23 mouse cellular contexts compared by ENCODE assay signal in the genomic region with DNA sequence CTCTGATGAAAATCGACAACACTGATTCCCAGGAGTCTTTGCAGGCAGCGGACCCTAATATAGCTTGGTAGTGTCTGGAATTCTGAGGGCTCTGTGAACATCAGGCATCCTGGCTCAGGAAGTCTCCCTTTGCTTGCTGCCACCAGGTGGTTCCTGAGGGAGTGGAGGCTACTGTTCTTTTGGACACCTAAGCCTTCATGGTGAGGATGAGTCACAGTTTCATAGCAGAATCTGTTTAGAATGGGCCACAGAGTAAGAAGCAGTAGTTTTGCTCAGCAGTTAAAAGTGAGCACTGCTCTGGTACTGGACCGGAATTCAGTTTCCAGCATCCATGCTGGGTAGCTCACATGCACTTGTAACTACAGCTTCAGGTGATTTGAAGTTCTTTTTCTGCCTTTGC. TPM values are rescaled to one million over a fixed set of nuclear protein-coding genes. Genes with fewer than 3 reads are reported as not detected.
"Had no signal": no experiment of that assay in that cellular context is flagged by ENCODE, and none has a peak within 500 bp of the region (broad histone marks: within the 10 kb centered on the region; RNA-seq: fewer than 3 reads in every experiment).

No protein-coding gene starts in this region.

- H3K9ac ChIP-seq: liver, postnatal 0 days; lung, embryonic 15.5 days; midbrain, embryonic 13.5 days; midbrain, embryonic 15.5 days; neural tube, embryonic 12.5 days; stomach, embryonic 15.5 days had no signal

- H3K4me2 ChIP-seq: lung, embryonic 15.5 days; midbrain, embryonic 11.5 days; midbrain, embryonic 13.5 days; midbrain, embryonic 15.5 days; neural tube, embryonic 12.5 days; stomach, embryonic 15.5 days had no signal

- H3K27ac ChIP-seq: lung, embryonic 15.5 days; macrophage; midbrain, embryonic 13.5 days; midbrain, embryonic 15.5 days; neural tube, embryonic 12.5 days; stomach, embryonic 15.5 days; stomach, postnatal 0 days had no signal

- H3K27me3 ChIP-seq: lung, embryonic 15.5 days; megakaryocyte, embryonic 14.5 days; midbrain, embryonic 13.5 days; midbrain, embryonic 15.5 days; neural tube, embryonic 12.5 days; stomach, embryonic 15.5 days had no signal

- H3K36me3 ChIP-seq: lung, embryonic 15.5 days; midbrain, embryonic 13.5 days; midbrain, embryonic 15.5 days; neural tube, embryonic 12.5 days; stomach, embryonic 15.5 days had no signal

- ATAC-seq: liver, postnatal 0 days; lung, postnatal 0 days; midbrain, embryonic 13.5 days; midbrain, embryonic 15.5 days had no signal

- DNase-seq: liver, postnatal 0 days; lung, adult 2 months; lung, postnatal 14 days; lung, postnatal 36 days; right cerebral cortex, postnatal 14 days; thymus, adult 2 months; thymus, postnatal 25 days; thymus, postnatal 4 days had no signal

- H3K4me3 ChIP-seq: lung, embryonic 15.5 days; megakaryocyte, embryonic 14.5 days; midbrain, embryonic 13.5 days; midbrain, embryonic 15.5 days; neural tube, embryonic 12.5 days; stomach, embryonic 15.5 days had no signal

- H3K4me1 ChIP-seq: megakaryocyte, embryonic 14.5 days; midbrain, embryonic 13.5 days; stomach, embryonic 15.5 days had no signal

- H3K9me3 ChIP-seq: lung, embryonic 15.5 days; megakaryocyte, embryonic 14.5 days; midbrain, embryonic 13.5 days; midbrain, embryonic 15.5 days; neural tube, embryonic 12.5 days; stomach, embryonic 15.5 days had no signal

RNA-seq across cellular contexts. Expression of a gene that starts 24.9 kb away (rescaled TPM):
- total RNA-seq: monocyte, adult 5-6 weeks; neutrophil, adult 5-6 weeks had no signal

RNA-seq across cellular contexts. Expression of a gene that starts 51.7 kb away (rescaled TPM):
- total RNA-seq: megakaryocyte progenitor cell, adult 5-6 weeks; monocyte, adult 5-6 weeks; neutrophil, adult 5-6 weeks had no signal
- polyA plus RNA-seq: liver, postnatal 0 days; lung, adult 2 months; lung, postnatal 0 days; macrophage; spleen, adult 2 months; testis, adult 2 months had no signal
